Mouse (Mus musculus) thymus, adult 2 months (tissue): ENCODE results near the gene Nsun6.

Experiments used
- CTCF ChIP-seq: fragments of 200-500 bp; IDR thresholded peaks from 2 replicates; pipeline ENCODE4 v1.5.1; 2012; ENCODE audit warnings: mild to moderate bottlenecking, control low read depth, low read length, moderate library complexity, borderline replicate concordance; ENCODE audit not compliant: control insufficient read depth, poor library complexity, insufficient read depth; ENCODE audit errors: extremely low read depth
- POLR2A ChIP-seq: fragments of 200-500 bp; IDR thresholded peaks from 2 replicates; pipeline ENCODE4 v1.6.1; 2012; ENCODE audit warnings: mild to moderate bottlenecking, low read length, control low read depth, moderate library complexity; ENCODE audit not compliant: control insufficient read depth, poor library complexity, insufficient read depth; ENCODE audit errors: extremely low read depth

- TF ChIP-seq CTCF, result no peak
- no peak for TF ChIP-seq POLR2A
Observed at GRCm38 (mm10) chr2:15096514-15097090, 41.7 kb upstream of the Nsun6 start.
